Mouse (Mus musculus) CD4-positive naive resting alpha-beta T cell, adult 57 days (primary cell): ENCODE measurements around the gene Bcdin3d. TPM values are rescaled to one million over a fixed set of nuclear protein-coding genes. Genes with fewer than 3 reads are reported as not detected.

Experiments
- total RNA-seq: library from RNA; stranded (reverse); gene quantifications from one replicate; pipeline ENCODE4 v1.2.4, GENCODE M21; 2023

Gene Bcdin3d
- total RNA-seq: 7.4 TPM

GRCm38 (mm10) chr15:99474576-99474926 is at the start of gene Bcdin3d:
Gene Bcdin3d (minus strand): TSS chr15:99474730.

GRCm38 (mm10) chr15:99457606-99458401 is 16.7 kb downstream of the Bcdin3d start, which contains the start of gene Nckap5l:
Gene Nckap5l (minus strand): TSS chr15:99457748.

Other genes starting within 250 kb of the Bcdin3d start
- gene Kcnh3, start 249.9 kb downstream of the Bcdin3d start, total RNA-seq: 2.1 TPM
- gene Mcrs1, start 222.8 kb downstream of the Bcdin3d start, total RNA-seq: 109 TPM
- gene Prpf40b, start 179.6 kb downstream of the Bcdin3d start, total RNA-seq: 22.4 TPM
- 0.18 TPM for gene Fam186b, start 178.8 kb downstream of the Bcdin3d start, total RNA-seq
- 50.0 TPM for gene Fmnl3, start 104.2 kb downstream of the Bcdin3d start, total RNA-seq
- 425 TPM for gene Tmbim6, start 81.8 kb downstream of the Bcdin3d start, total RNA-seq
- gene Nckap5l, start 17.0 kb downstream of the Bcdin3d start, total RNA-seq: 45.3 TPM
- not detected for gene Faim2, start 53.4 kb upstream of the Bcdin3d start, total RNA-seq
- not detected for gene Aqp2, start 104.3 kb upstream of the Bcdin3d start, total RNA-seq
- gene Aqp5, start 116.1 kb upstream of the Bcdin3d start, total RNA-seq: not detected
- gene Aqp6, start 126.7 kb upstream of the Bcdin3d start, total RNA-seq: not detected
- gene Racgap1, start 176.9 kb upstream of the Bcdin3d start, total RNA-seq: 5.6 TPM
- gene Asic1, start 195.6 kb upstream of the Bcdin3d start, total RNA-seq: not detected
- gene Smarcd1, start 227.4 kb upstream of the Bcdin3d start, total RNA-seq: 64.4 TPM
- gene Gm17349, start 230.8 kb upstream of the Bcdin3d start, total RNA-seq: 2.7 TPM
- 1.1 TPM for gene Gpd1, start 242.8 kb upstream of the Bcdin3d start, total RNA-seq